Mouse (Mus musculus): ENCODE data around the gene Agpat2. TPM values are rescaled to one million over a fixed set of nuclear protein-coding genes. Genes with fewer than 3 reads are reported as not detected.

The Agpat2 gene
- total RNA-seq, 1 experiment, result 60.4 TPM

- Histone ChIP-seq H3K4me3 (ENCODE audit: insufficient read depth in 1 of 2, low read depth in 1 of 2, low read length in 2 of 2, poor library complexity in 1 of 2, severe bottlenecking in 1 of 2) (peak overlapping the region; percentile 84 to 91), H3K9me3 (ENCODE audit: control insufficient read depth, insufficient read depth, low read depth, low read length) (no peaks in the 10 kb centered on the region), H3K36me3 (ENCODE audit: control insufficient read depth, insufficient read depth, low read length, poor library complexity, severe bottlenecking) (peaks cover 12% of the 10 kb centered on the region; the same call in 1 of the 2 replicates), H3K9ac (ENCODE audit: insufficient read depth, low read depth, low read length, poor library complexity, severe bottlenecking) (peak overlapping the region; percentile 95), H3K27ac (ENCODE audit: insufficient read depth, low read depth, low read length, poor library complexity, severe bottlenecking) (no peak overlapping the region), H3K4me1 (ENCODE audit: control insufficient read depth in 2 of 2, insufficient read depth in 2 of 2, low read length in 2 of 2, poor library complexity in 1 of 2) (peaks cover 4 to 19% of the 10 kb centered on the region in 2 experiments; a peak in 3 of 4 replicates)
- no peak for DNase-seq (ENCODE audit: low read depth, low spot score)
- TF ChIP-seq CHD2 (IDR thresholded peaks at IDR 0.05; ENCODE audit: low read depth, low read length) (no peak), ZNF384 (IDR thresholded peaks at IDR 0.05; ENCODE audit: low read depth, low read length) (no peak), MAFK (IDR thresholded peaks at IDR 0.05; ENCODE audit: insufficient read depth, low read depth, low read length) (no peak), HCFC1 (IDR thresholded peaks at IDR 0.05; ENCODE audit: borderline replicate concordance, insufficient read depth, low read length) (no peak), ZC3H11A (IDR thresholded peaks at IDR 0.05; ENCODE audit: borderline replicate concordance, low read depth, low read length) (no peak)
- in situ Hi-C loops (cut with MboI; ENCODE audit: low sequenced_read_pairs in 2 of 2, unreplicated experiment in 2 of 2), result no loop called here
These were observed 17.2 kb downstream of the Agpat2 start for GRCm38 (mm10) chr2:26587044-26587405.

GRCm38 (mm10) chr2:26586294-26587043 lies 17.7 kb downstream of the Agpat2 start, which contains the start of gene Gm20532:
Gene Gm20532 (plus strand): TSS chr2:26586639.
- TF ChIP-seq ZNF384 (IDR thresholded peaks at IDR 0.05; ENCODE audit: low read depth, low read length) (no peak), MAFK (IDR thresholded peaks at IDR 0.05; ENCODE audit: insufficient read depth, low read depth, low read length) (no peak), HCFC1 (IDR thresholded peaks at IDR 0.05; ENCODE audit: borderline replicate concordance, insufficient read depth, low read length) (no peak), ZC3H11A (IDR thresholded peaks at IDR 0.05; ENCODE audit: borderline replicate concordance, low read depth, low read length) (no peak), CHD2 (IDR thresholded peaks at IDR 0.05; ENCODE audit: low read depth, low read length) (no peak)
- in situ Hi-C loops (cut with MboI; ENCODE audit: low sequenced_read_pairs in 2 of 2, unreplicated experiment in 2 of 2), result no loop called here
- H3K27ac ChIP-seq (ENCODE audit: insufficient read depth, low read depth, low read length, poor library complexity, severe bottlenecking), result peak within 1 kb of the TSS; percentile 78

GRCm38 (mm10) chr2:26585713-26586112 lies 18.5 kb downstream of the Agpat2 start:
- TF ChIP-seq HCFC1 (IDR thresholded peaks at IDR 0.05; ENCODE audit: borderline replicate concordance, insufficient read depth, low read length), result no peak
- no peak for TF ChIP-seq CHD2 (IDR thresholded peaks at IDR 0.05; ENCODE audit: low read depth, low read length)
- TF ChIP-seq ZC3H11A (IDR thresholded peaks at IDR 0.05; ENCODE audit: borderline replicate concordance, low read depth, low read length), result no peak
- TF ChIP-seq MAFK (IDR thresholded peaks at IDR 0.05; ENCODE audit: insufficient read depth, low read depth, low read length), result no peak
- no peak for TF ChIP-seq ZNF384 (IDR thresholded peaks at IDR 0.05; ENCODE audit: low read depth, low read length)
- Histone ChIP-seq H3K9ac (ENCODE audit: insufficient read depth, low read depth, low read length, poor library complexity, severe bottlenecking) (no peak overlapping the region), H3K4me3 (ENCODE audit: insufficient read depth in 1 of 2, low read depth in 1 of 2, low read length in 2 of 2, poor library complexity in 1 of 2, severe bottlenecking in 1 of 2) (no peak overlapping the region; a peak in 1 of 4 replicates), H3K9me3 (ENCODE audit: control insufficient read depth, insufficient read depth, low read depth, low read length) (no peaks in the 10 kb centered on the region), H3K36me3 (ENCODE audit: control insufficient read depth, insufficient read depth, low read length, poor library complexity, severe bottlenecking) (peaks cover 6% of the 10 kb centered on the region; the same call in 1 of the 2 replicates), H3K27ac (ENCODE audit: insufficient read depth, low read depth, low read length, poor library complexity, severe bottlenecking) (no peak overlapping the region), H3K4me1 (ENCODE audit: control insufficient read depth in 2 of 2, insufficient read depth in 2 of 2, low read length in 2 of 2, poor library complexity in 1 of 2) (peaks cover 4 to 19% of the 10 kb centered on the region in 2 experiments; a peak in 3 of 4 replicates)
- no peak for DNase-seq (ENCODE audit: low read depth, low spot score)
- in situ Hi-C loops (cut with MboI; ENCODE audit: low sequenced_read_pairs in 2 of 2, unreplicated experiment in 2 of 2), result no loop called here

More at GRCm38 (mm10) chr2:26586294-26587043, 17.7 kb downstream of the Agpat2 start, which contains the start of gene Gm20532:
- H3K9me3 ChIP-seq (ENCODE audit: control insufficient read depth, insufficient read depth, low read depth, low read length), result no peaks in the 10 kb centered on the region
- H3K4me1 ChIP-seq (ENCODE audit: control insufficient read depth in 2 of 2, insufficient read depth in 2 of 2, low read length in 2 of 2, poor library complexity in 1 of 2), result peaks cover 4 to 19% of the 10 kb centered on the region in 2 experiments; a peak in 3 of 4 replicates
- peaks cover 11% of the 10 kb centered on the region; the same call in 1 of the 2 replicates for H3K36me3 ChIP-seq (ENCODE audit: control insufficient read depth, insufficient read depth, low read length, poor library complexity, severe bottlenecking)
- DNase-seq (ENCODE audit: low read depth, low spot score), result peak; percentile 65
- H3K9ac ChIP-seq (ENCODE audit: insufficient read depth, low read depth, low read length, poor library complexity, severe bottlenecking), result peak within 1 kb of the TSS; percentile 95
- peak within 1 kb of the TSS; percentile 84 to 91 for H3K4me3 ChIP-seq (ENCODE audit: insufficient read depth in 1 of 2, low read depth in 1 of 2, low read length in 2 of 2, poor library complexity in 1 of 2, severe bottlenecking in 1 of 2)

- Histone ChIP-seq H3K4me1 (ENCODE audit: control insufficient read depth in 2 of 2, insufficient read depth in 2 of 2, low read length in 2 of 2, poor library complexity in 1 of 2) (peaks cover 4 to 19% of the 10 kb centered on the region in 2 experiments; a peak in 3 of 4 replicates), H3K9me3 (ENCODE audit: control insufficient read depth, insufficient read depth, low read depth, low read length) (no peaks in the 10 kb centered on the region), H3K27ac (ENCODE audit: insufficient read depth, low read depth, low read length, poor library complexity, severe bottlenecking) (no peak overlapping the region), H3K36me3 (ENCODE audit: control insufficient read depth, insufficient read depth, low read length, poor library complexity, severe bottlenecking) (no peaks in the 10 kb centered on the region), H3K4me3 (ENCODE audit: insufficient read depth in 1 of 2, low read depth in 1 of 2, low read length in 2 of 2, poor library complexity in 1 of 2, severe bottlenecking in 1 of 2) (no peak overlapping the region), H3K9ac (ENCODE audit: insufficient read depth, low read depth, low read length, poor library complexity, severe bottlenecking) (no peak overlapping the region)
- no peak for DNase-seq (ENCODE audit: low read depth, low spot score)
- in situ Hi-C loops (cut with MboI; ENCODE audit: low sequenced_read_pairs in 2 of 2, unreplicated experiment in 2 of 2), result no loop called here
- TF ChIP-seq ZC3H11A (IDR thresholded peaks at IDR 0.05; ENCODE audit: borderline replicate concordance, low read depth, low read length) (no peak), MAFK (IDR thresholded peaks at IDR 0.05; ENCODE audit: insufficient read depth, low read depth, low read length) (no peak), ZNF384 (IDR thresholded peaks at IDR 0.05; ENCODE audit: low read depth, low read length) (no peak), CHD2 (IDR thresholded peaks at IDR 0.05; ENCODE audit: low read depth, low read length) (no peak), HCFC1 (IDR thresholded peaks at IDR 0.05; ENCODE audit: borderline replicate concordance, insufficient read depth, low read length) (no peak)
These were observed 20.6 kb downstream of the Agpat2 start for GRCm38 (mm10) chr2:26583640-26584039.
